Mouse (Mus musculus): ENCODE data around the gene Megf6.

The Megf6 gene

GRCm38 (mm10) chr4:154159961-154160537, 10.5 kb upstream of the Megf6 start:
- no peak for DNase-seq (ENCODE audit: low spot score in 2 of 2)

GRCm38 (mm10) chr4:154160538-154161390, 9.8 kb upstream of the Megf6 start, which contains the start of gene Tprgl:
Gene Tprgl, minus strand, starts transcription at chr4:154160666.
- peak; percentile 96 to 97 for DNase-seq (ENCODE audit: low spot score in 2 of 2)

GRCm38 (mm10) chr4:154163296-154163695, 7.2 kb upstream of the Megf6 start:
- DNase-seq (ENCODE audit: low spot score in 2 of 2) = peak; percentile 71 to 83

GRCm38 (mm10) chr4:154167053-154167452, 3.5 kb upstream of the Megf6 start:
- peak; percentile 46 to 71 for DNase-seq (ENCODE audit: low spot score in 2 of 2)

- no peak for DNase-seq (ENCODE audit: low spot score in 2 of 2)
Measured at GRCm38 (mm10) chr4:154170021-154170420, 509 bp upstream of the Megf6 start.

GRCm38 (mm10) chr4:154171151-154171930, 811 bp downstream of the Megf6 start:
- DNase-seq (ENCODE audit: low spot score in 2 of 2) = no peak

GRCm38 (mm10) chr4:154171931-154172604, 1.5 kb downstream of the Megf6 start:
- no peak for DNase-seq (ENCODE audit: low spot score in 2 of 2)

- no peak for DNase-seq (ENCODE audit: low spot score in 2 of 2)
Measured at GRCm38 (mm10) chr4:154177257-154177656, 6.7 kb downstream of the Megf6 start.

GRCm38 (mm10) chr4:154181001-154181400, 10.5 kb downstream of the Megf6 start:
- DNase-seq (ENCODE audit: low spot score in 2 of 2) = no peak

GRCm38 (mm10) chr4:154183566-154183965, 13.0 kb downstream of the Megf6 start:
- DNase-seq (ENCODE audit: low spot score in 2 of 2) = no peak

GRCm38 (mm10) chr4:154185001-154185400, 14.5 kb downstream of the Megf6 start:
- no peak for DNase-seq (ENCODE audit: low spot score in 2 of 2)

GRCm38 (mm10) chr4:154186002-154186537, 15.5 kb downstream of the Megf6 start:
- no peak for DNase-seq (ENCODE audit: low spot score in 2 of 2)

- DNase-seq (ENCODE audit: low spot score in 2 of 2) = no peak
Measured at GRCm38 (mm10) chr4:154188948-154189347, 18.4 kb downstream of the Megf6 start.

- no peak for DNase-seq (ENCODE audit: low spot score in 2 of 2)
Measured at GRCm38 (mm10) chr4:154197961-154198360, 27.4 kb downstream of the Megf6 start.

- DNase-seq (ENCODE audit: low spot score in 2 of 2) = no peak
Measured at GRCm38 (mm10) chr4:154198377-154198961, 27.9 kb downstream of the Megf6 start.

GRCm38 (mm10) chr4:154201511-154201910, 31.0 kb downstream of the Megf6 start:
- DNase-seq (ENCODE audit: low spot score in 2 of 2) = no peak

- no peak for DNase-seq (ENCODE audit: low spot score in 2 of 2)
Measured at GRCm38 (mm10) chr4:154204532-154204931, 34.0 kb downstream of the Megf6 start.

GRCm38 (mm10) chr4:154205392-154205791, 34.9 kb downstream of the Megf6 start:
- DNase-seq (ENCODE audit: low spot score in 2 of 2) = no peak

- DNase-seq (ENCODE audit: low spot score in 2 of 2) = peak; percentile 44 to 70
Measured at GRCm38 (mm10) chr4:154207261-154207660, 36.7 kb downstream of the Megf6 start.

- DNase-seq (ENCODE audit: low spot score in 2 of 2) = no peak
Measured at GRCm38 (mm10) chr4:154209054-154209453, 38.5 kb downstream of the Megf6 start.

GRCm38 (mm10) chr4:154209825-154210224, 39.3 kb downstream of the Megf6 start:
- DNase-seq (ENCODE audit: low spot score in 2 of 2) = no peak

All from cerebellum, postnatal 4 days (tissue).